Mouse (Mus musculus) E14TG2a.4 (cell line): ENCODE measurements around the gene 2010111I01Rik.

Experiments
- H3K27me3 ChIP-seq: 2 replicates; pipeline ENCODE4 v1.6.1; 2014; ENCODE audit warnings: low read length, control low read depth; ENCODE audit not compliant: insufficient read depth
- H3K36me3 ChIP-seq: 2 replicates; pipeline ENCODE4 v1.6.1; 2014; ENCODE audit warnings: low read length, control low read depth; ENCODE audit not compliant: insufficient read depth
- H3K4me1 ChIP-seq: replicated peaks from 2 replicates; pipeline ENCODE4 v1.6.1; 2014; ENCODE audit warnings: low read depth, low read length, control low read depth
- H3K4me3 ChIP-seq: replicated peaks from 2 replicates; pipeline ENCODE4 v1.5.1; 2014; ENCODE audit warnings: mild to moderate bottlenecking, low read length
- H3K9me3 ChIP-seq: 2 replicates; pipeline ENCODE4 v1.6.1; 2014; ENCODE audit warnings: low read length, control low read depth
- CTCF ChIP-seq: conservative IDR thresholded peaks from 2 replicates; pipeline ENCODE4 v1.5.1; 2014; ENCODE audit warnings: low read length
- NANOG ChIP-seq: IDR thresholded peaks from 2 replicates; pipeline ENCODE4 v1.6.1; 2014; ENCODE audit warnings: borderline replicate concordance, low read length, mixed read lengths
- POU5F1 ChIP-seq: IDR thresholded peaks from 2 replicates; pipeline ENCODE4 v1.6.1; 2014; ENCODE audit warnings: low read length, borderline replicate concordance

Gene 2010111I01Rik

GRCm38 (mm10) chr13:63324978-63325848 is 360.5 kb downstream of the 2010111I01Rik start:
- TF ChIP-seq POU5F1 (no peak), CTCF (no peak), NANOG (no peak)

GRCm38 (mm10) chr13:63326015-63326414 is 361.3 kb downstream of the 2010111I01Rik start:
- Histone ChIP-seq H3K27me3 (no peaks in the 10 kb centered on the region), H3K4me1 (peaks cover 63% of the 10 kb centered on the region), H3K36me3 (peaks cover 47% of the 10 kb centered on the region), H3K4me3 (no peak overlapping the region), H3K9me3 (no peaks in the 10 kb centered on the region)
- TF ChIP-seq NANOG (no peak), POU5F1 (no peak), CTCF (no peak)

More at GRCm38 (mm10) chr13:63324978-63325848, 360.5 kb downstream of the 2010111I01Rik start:
- Histone ChIP-seq H3K4me3 (no peak overlapping the region), H3K27me3 (no peaks in the 10 kb centered on the region), H3K4me1 (peaks cover 55% of the 10 kb centered on the region), H3K9me3 (no peaks in the 10 kb centered on the region), H3K36me3 (peaks cover 53% of the 10 kb centered on the region)

DNA sequence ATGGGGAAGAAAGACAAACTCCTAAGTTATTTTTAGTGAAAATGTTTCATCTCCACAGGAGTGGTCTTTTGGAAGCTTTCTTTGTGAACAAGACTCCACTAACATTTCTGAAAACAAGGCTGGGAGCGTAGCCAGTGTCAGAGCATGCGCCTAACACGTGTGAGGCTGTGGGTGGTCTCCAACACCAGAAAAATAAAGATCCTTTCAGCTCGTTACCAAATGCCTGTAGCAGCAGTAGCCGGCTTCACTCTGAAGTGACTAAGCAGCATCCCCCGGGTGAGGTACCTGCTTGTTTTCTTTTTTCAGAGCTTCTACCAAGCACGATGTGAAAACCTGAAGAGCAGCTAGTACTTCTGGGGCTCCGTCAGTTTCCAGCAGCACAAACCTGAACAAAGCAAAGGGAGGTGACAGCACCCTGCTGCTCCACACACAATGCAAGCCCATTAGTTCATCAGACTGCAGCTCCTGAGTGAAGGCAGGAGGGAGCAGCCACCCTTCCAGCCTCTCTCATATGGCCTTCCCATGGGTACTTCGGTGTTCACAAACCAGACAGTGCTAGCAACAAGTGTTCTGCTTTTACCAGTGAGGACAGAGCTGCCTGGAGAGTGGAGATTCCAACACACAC is 365.7 kb downstream of the 2010111I01Rik start:
- H3K9me3 ChIP-seq: no peaks in the 10 kb centered on the region
- no peak overlapping the region for H3K4me3 ChIP-seq
- H3K36me3 ChIP-seq: peaks cover 30% of the 10 kb centered on the region
- no peak for TF ChIP-seq POU5F1
- TF ChIP-seq CTCF: no peak
- TF ChIP-seq NANOG: no peak; the same call in 1 of the 2 replicates
- H3K4me1 ChIP-seq: peaks cover 23% of the 10 kb centered on the region
- H3K27me3 ChIP-seq: no peaks in the 10 kb centered on the region

GRCm38 (mm10) chr13:63331379-63331778 is 366.7 kb downstream of the 2010111I01Rik start:
- peaks cover 30% of the 10 kb centered on the region for H3K36me3 ChIP-seq
- H3K4me1 ChIP-seq: peaks cover 27% of the 10 kb centered on the region
- peak; percentile 82 for TF ChIP-seq CTCF
- no peak for TF ChIP-seq NANOG
- no peak for TF ChIP-seq POU5F1
- H3K4me3 ChIP-seq: no peak overlapping the region
- H3K9me3 ChIP-seq: no peaks in the 10 kb centered on the region
- no peaks in the 10 kb centered on the region for H3K27me3 ChIP-seq

GRCm38 (mm10) chr13:63332576-63333300 is 368.0 kb downstream of the 2010111I01Rik start:
- no peaks in the 10 kb centered on the region for H3K27me3 ChIP-seq
- H3K9me3 ChIP-seq: no peaks in the 10 kb centered on the region
- peaks cover 21% of the 10 kb centered on the region for H3K36me3 ChIP-seq
- no peak overlapping the region for H3K4me3 ChIP-seq
- peaks cover 29% of the 10 kb centered on the region for H3K4me1 ChIP-seq
- peak; percentile 97 for TF ChIP-seq CTCF
- TF ChIP-seq POU5F1: no peak

- H3K9me3 ChIP-seq: no peaks in the 10 kb centered on the region
- no peaks in the 10 kb centered on the region for H3K27me3 ChIP-seq
- H3K4me1 ChIP-seq: peaks cover 15% of the 10 kb centered on the region
- TF ChIP-seq POU5F1: no peak
- TF ChIP-seq CTCF: peak; percentile 91
- no peak overlapping the region for H3K4me3 ChIP-seq
- no peaks in the 10 kb centered on the region for H3K36me3 ChIP-seq
Measured at GRCm38 (mm10) chr13:63335421-63336134, 370.9 kb downstream of the 2010111I01Rik start.

- no peaks in the 10 kb centered on the region for H3K9me3 ChIP-seq
Measured at GRCm38 (mm10) chr13:63336335-63336734, 371.6 kb downstream of the 2010111I01Rik start.

More at GRCm38 (mm10) chr13:63336335-63336734, 371.6 kb downstream of the 2010111I01Rik start:
- no peaks in the 10 kb centered on the region for H3K27me3 ChIP-seq
- H3K4me1 ChIP-seq: peaks cover 7% of the 10 kb centered on the region
- TF ChIP-seq POU5F1: no peak
- no peak for TF ChIP-seq CTCF
- TF ChIP-seq NANOG: no peak
- H3K36me3 ChIP-seq: no peaks in the 10 kb centered on the region
- no peak overlapping the region for H3K4me3 ChIP-seq
